Mouse (Mus musculus) adrenal gland, postnatal 25 days (tissue): ENCODE measurements around the gene Prkci. TPM values are rescaled to one million over a fixed set of nuclear protein-coding genes. Genes with fewer than 3 reads are reported as not detected.

Experiments used
- DNase-seq: peaks from one replicate; pipeline ENCODE4 v3.0.0; 2021; ENCODE audit warnings: mixed read lengths
- total RNA-seq: library from RNA; stranded (reverse); gene quantifications from 2 replicates; pipeline ENCODE4 v1.2.3, GENCODE M21; 2021

Gene Prkci
- total RNA-seq, 1 experiment from 2014 or later = 56.7 TPM

GRCm38 (mm10) chr3:30994859-30995258 lies 688 bp upstream of the Prkci start:
- DNase-seq = no peak

DNA sequence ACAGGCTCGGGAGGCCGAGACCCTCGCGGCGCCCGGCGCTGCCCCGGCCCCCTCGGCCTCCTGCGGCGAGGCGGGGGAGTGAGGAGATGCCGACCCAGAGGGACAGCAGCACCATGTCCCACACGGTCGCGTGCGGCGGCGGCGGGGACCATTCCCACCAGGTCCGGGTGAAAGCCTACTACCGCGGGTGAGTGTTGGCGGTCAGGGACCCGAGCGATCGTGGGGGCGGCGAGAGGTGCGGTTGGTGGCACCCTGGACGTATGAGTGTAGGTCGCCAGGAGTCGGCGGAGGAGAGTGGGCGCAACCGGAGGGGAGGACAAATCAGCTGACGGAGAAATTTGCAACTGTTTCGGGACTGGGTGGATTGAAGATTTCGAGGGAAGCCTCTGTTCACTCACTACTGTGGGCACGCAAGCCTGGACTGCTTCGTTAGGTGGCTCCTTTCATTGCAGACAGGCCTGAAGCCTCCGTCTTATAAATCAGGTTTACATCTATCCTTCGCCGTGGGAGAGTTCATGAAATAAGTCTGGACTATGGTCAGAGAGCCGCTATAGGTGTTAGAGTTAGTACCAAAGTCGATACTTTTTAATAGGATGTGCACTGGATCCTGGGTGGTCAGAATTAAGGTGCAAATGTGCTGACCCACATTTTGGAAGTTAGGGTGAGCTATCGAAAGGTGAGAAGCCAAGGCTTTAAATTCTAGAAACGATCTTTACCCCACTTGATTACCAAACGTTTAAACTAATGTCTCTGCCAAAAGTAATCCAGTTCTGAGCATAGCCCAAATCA lies 546 bp downstream of the Prkci start:
- DNase-seq = no peak

- no peak for DNase-seq
Measured at GRCm38 (mm10) chr3:30996688-30997014, 1.1 kb downstream of the Prkci start.

DNA sequence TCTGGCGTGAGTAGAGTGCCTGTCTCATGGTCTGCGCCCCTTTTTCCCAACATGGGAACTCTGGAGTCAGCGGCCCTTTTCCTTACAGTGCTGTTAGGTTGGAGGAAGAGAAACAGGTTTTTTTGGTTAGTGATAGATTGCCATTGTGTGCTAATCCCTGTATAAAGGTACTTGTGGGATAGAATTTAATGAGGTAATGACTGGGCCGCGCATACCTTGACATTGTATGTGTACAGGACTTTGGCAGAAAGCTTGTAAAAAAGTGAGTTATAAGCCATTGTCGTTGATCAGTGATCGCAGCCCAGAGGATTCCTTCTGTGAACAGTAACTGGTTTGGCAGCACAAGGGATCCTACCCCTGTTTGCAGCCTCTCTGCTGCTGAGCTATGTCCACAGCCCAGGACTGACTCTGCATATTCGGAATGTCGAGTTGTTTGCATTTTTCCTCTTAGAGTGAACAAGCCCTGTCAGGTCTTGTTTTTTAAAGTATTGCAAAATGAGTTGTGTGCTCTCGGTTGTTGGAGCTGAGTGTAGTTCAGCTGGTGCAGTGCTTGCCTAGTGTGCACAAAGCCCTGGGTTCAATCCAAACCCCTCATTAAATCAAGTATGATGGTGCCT lies 4.0 kb downstream of the Prkci start:
- DNase-seq = no peak

DNA sequence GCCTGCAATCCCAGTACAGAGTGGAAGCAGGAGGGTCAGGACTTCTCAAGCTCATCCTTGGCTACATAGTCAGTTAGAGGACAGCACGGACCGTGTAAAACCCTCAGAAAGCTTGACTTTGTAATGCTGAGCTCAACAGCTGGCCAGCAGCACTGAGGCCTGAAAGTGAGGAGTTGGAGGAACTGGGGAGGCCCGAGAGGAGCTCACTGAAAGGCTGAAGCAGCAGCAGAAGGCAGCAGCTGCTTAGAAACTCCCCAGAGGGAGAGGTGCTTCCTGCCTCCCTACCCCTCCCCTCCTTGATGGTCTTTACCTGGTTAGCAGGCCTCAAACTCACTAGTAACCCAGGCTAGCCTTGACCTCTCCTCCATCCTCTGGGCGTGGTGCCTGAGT lies 4.5 kb downstream of the Prkci start:
- DNase-seq = no peak

DNA sequence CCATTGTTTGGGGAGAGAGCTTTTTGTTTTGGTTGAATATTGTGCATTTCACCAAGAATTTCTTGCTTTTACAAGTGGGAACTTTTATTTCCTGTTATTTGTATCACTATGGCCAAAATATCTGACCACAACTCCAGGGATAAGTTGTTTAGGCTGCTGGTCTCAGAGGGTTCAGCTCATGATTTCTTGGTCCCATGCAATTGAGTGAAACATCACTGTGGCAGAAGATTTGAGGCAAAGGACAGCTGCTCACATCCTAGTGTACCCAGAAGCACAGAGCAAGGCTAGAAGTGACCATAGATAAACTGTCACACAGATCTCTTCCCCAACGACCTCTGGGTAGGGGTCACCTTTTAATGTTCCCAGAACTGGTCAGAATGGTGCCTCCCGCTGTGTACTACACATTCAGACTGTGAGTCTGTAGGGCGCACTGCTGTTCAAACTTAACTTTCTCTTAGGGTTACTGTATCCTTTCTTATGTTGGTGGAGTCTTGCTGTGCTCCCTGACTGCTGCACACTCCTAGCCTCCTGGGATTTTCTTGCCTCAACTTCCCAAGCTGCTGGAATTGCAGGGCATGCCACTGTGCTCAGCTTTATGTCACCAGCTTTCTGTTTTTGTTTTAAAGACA lies 5.6 kb downstream of the Prkci start:
- no peak for DNase-seq

GRCm38 (mm10) chr3:31004320-31005209 lies 9.0 kb downstream of the Prkci start:
- DNase-seq = no peak

DNA sequence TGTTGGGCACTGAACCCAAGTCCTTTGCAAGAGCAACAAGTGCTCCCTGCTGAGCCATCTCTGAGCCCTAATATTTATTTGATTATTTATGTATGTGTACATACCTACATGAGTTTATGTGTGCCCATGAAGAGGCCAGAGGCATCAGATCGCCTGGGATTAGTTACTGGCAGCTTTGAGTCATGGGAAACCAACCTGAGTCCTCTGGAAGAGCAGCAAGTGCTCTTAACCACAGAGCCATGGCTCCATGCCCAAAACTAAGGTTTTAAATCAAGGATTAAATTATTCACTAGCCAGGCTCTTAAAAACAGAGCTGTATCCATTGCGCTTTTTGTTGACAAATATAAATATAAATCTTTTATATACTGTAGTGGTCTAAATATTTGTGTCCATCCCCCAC lies 18.8 kb downstream of the Prkci start:
- no peak for DNase-seq

DNA sequence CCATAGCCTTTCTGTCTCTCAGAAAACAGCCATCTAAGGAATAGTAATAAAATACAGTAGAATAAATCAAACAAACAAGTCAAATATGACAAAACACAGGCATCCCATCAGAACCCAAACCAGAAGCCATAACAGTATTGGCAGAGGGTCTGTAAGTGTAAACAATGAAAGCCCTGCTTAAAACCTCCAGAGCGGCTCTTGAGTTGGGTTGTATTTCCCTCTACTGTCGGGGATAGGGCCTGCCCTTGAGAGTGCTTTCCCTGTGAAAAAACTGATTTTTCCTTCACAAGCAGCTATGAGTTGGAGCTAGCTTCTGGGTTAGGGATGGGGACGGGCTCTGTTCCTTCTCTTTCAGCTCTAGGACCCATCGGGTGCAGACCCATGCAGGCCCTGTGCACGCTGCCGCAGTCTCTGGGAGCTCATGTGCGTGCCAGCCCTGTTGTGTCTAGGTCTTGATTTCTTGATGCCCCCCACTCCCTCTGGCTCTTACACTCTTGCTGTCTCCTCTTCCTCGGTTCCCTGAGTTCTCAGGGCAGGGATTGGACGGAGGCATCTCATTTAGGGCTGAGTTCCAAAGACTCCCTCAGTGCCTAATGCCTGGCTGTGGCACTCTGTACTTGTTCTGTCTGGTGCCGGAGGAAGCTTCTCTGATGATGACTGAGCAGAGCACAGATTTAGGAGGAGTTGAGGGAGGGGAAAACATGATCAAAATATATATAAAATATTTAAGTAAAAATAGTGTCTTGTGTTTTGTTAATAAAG lies 20.3 kb downstream of the Prkci start:
- DNase-seq = no peak

- no peak for DNase-seq
Measured at GRCm38 (mm10) chr3:31016594-31017196, 21.1 kb downstream of the Prkci start.

GRCm38 (mm10) chr3:31017652-31018051 lies 22.1 kb downstream of the Prkci start:
- DNase-seq = no peak

GRCm38 (mm10) chr3:31019287-31019686 lies 23.7 kb downstream of the Prkci start:
- DNase-seq = no peak

GRCm38 (mm10) chr3:31019793-31020447 lies 24.4 kb downstream of the Prkci start:
- DNase-seq = no peak

- no peak for DNase-seq
Measured at GRCm38 (mm10) chr3:31020656-31021055, 25.1 kb downstream of the Prkci start.

DNA sequence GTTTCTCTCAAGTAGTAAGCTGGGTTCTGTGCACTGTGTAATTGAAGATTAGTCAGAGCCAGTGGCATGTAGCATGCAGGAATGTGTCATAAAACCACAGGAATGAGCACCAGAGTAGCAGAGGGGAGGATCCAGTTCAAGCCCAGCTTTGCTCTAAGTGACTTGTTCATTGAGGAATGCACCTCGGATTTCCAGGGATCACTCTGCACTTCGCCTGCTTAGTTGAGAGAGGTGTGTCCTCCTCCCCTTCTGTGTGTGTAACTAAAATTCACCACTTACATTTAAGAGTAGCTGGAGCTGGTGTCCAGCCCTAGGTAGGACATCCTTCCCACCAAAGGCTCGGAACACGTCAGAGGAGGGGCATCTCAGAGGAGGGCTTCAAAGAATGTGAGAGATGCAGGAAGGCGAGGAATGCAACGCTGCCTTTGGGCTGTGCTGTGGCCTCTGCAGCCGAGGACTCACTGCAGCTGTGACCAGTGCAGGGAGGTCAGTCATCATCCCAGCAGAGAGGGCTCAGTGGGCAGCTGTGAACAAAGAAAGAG lies 27.4 kb downstream of the Prkci start:
- no peak for DNase-seq

DNA sequence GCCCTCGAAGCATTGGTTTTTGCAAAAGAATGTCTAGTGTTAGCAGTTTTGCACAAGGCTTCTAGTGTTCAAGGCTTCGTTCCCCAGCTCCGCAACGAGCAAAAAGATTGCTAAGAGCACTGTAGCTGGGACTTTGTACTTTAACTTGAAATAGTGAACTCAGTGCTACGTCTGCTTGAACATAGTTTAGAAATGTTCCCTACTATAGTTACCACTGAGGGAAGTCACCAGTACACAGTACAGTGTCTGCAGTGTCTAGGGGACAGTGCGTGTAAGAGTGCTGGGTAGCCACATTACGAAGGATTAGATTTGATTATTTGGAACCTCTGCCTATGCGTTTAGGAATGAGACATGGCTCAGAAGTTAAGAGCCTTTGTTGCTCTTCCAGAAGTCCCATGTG lies 32.2 kb downstream of the Prkci start:
- DNase-seq = no peak

DNA sequence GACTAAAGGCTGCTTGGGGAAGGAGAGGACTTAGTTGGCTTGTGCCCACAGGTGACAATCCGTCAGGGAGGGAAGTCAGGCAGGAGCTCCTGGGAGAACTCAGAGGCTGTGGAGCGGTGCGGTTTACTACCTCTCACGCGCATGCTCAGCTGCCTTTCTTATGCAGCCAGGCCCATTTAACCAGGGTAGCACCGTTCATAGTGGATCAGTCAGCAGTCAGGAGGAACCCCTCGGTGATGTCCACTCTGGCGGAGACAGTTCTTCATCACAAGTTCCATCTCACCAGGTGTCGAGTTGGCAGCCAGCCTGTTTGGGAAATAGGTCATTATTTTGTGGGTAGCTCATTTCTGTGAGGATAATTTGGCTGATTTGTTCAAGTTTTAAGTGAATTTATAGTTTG lies 36.1 kb downstream of the Prkci start:
- DNase-seq = no peak

DNA sequence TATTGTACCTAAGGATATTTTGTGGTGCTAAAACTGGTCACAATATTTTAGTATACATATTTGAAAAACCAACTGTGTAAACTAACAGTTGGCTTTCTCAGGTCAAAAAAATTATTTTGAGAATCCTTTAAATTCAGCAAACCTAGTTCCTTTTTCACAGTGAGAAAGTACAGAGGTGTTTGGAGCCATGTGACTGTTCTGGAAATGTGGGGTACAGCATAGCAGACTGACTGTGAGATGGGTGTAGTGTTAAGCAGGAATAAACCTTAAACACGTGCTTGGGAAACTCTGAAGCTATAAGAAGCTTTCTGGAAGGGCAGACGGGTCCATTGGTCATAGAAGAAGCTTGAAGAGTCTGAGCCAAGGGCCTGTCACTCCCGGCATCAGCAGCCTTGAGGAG lies 38.1 kb downstream of the Prkci start:
- no peak for DNase-seq

DNA sequence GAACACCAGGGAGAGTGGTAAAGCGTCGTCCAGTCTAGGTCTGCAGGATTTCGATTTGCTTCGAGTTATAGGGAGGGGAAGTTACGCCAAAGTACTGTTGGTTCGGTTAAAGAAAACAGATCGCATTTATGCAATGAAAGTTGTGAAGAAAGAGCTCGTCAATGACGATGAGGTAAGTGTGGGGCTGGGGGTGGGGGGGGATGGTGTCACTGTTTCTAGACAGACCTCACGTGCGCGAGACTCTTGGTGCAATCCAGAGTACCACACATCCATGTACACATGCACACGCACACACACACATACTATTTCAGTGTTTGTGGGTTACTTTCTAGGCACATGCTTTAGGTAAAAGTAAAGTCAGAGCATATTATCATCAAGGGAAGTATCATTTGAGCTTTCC lies 42.3 kb downstream of the Prkci start:
- no peak for DNase-seq

- DNase-seq = no peak
Measured at GRCm38 (mm10) chr3:31038689-31039088, 43.1 kb downstream of the Prkci start.

- DNase-seq = no peak
Measured at GRCm38 (mm10) chr3:31042992-31043391, 47.4 kb downstream of the Prkci start.
